Mouse (Mus musculus): ENCODE measurements at regions not wholly inside any gene's neighbourhood (a gene's known extent, or its start where the extent isn't known, plus 50 kb on each side); places are given as distances from the start of the nearest gene placed in this dataset.
"Not testable (repeated sequence)": the region's sequence is repeated elsewhere in the genome, so short reads cannot be mapped to it uniquely, and the experiment has no call there.

DNA sequence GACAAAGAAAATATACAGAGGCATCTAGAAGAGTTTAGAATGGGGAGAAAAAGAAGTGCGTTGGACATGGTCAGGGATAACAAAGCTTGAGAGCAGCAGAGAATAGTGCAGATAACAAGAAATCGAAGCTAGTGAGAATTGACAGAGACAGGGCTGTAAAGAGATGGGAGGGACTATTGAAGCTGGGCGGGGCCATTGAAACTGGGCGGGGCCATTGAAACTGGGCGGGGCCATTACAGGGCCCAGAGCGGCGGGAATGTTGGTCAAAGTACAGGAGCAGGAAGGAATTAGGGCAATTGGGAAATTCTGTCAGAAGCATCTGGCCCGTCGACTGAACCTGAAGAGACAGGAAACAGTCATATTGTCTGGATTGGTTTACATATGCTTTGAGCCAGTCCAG is 243.3 kb upstream of the Srek1ip1 start:
- ATAC-seq (replicated peaks in 1 of 2; ENCODE audit: insufficient read depth in 1 of 2, low FRiP score in 2 of 2, low TSS enrichment in 1 of 2, low read depth in 1 of 2, poor library complexity in 2 of 2, severe bottlenecking in 2 of 2) = no peak

GRCm38 (mm10) chr13:104553329-104553728 is 239.0 kb upstream of the Srek1ip1 start:
- ATAC-seq (replicated peaks in 1 of 2; ENCODE audit: insufficient read depth in 1 of 2, low FRiP score in 2 of 2, low TSS enrichment in 1 of 2, low read depth in 1 of 2, poor library complexity in 2 of 2, severe bottlenecking in 2 of 2) = no peak

GRCm38 (mm10) chr13:104556609-104557008 is 235.7 kb upstream of the Srek1ip1 start:
- not testable (repeated sequence) for ATAC-seq (replicated peaks in 1 of 2; ENCODE audit: insufficient read depth in 1 of 2, low FRiP score in 2 of 2, low TSS enrichment in 1 of 2, low read depth in 1 of 2, poor library complexity in 2 of 2, severe bottlenecking in 2 of 2)

GRCm38 (mm10) chr13:104559876-104560275 is 232.4 kb upstream of the Srek1ip1 start:
- ATAC-seq (replicated peaks in 1 of 2; ENCODE audit: insufficient read depth in 1 of 2, low FRiP score in 2 of 2, low TSS enrichment in 1 of 2, low read depth in 1 of 2, poor library complexity in 2 of 2, severe bottlenecking in 2 of 2) = no peak

- no peak for ATAC-seq (replicated peaks in 1 of 2; ENCODE audit: insufficient read depth in 1 of 2, low FRiP score in 2 of 2, low TSS enrichment in 1 of 2, low read depth in 1 of 2, poor library complexity in 2 of 2, severe bottlenecking in 2 of 2)
Observed at GRCm38 (mm10) chr13:104560500-104561114, 231.7 kb upstream of the Srek1ip1 start.

- no peak for ATAC-seq (replicated peaks in 1 of 2; ENCODE audit: insufficient read depth in 1 of 2, low FRiP score in 2 of 2, low TSS enrichment in 1 of 2, low read depth in 1 of 2, poor library complexity in 2 of 2, severe bottlenecking in 2 of 2)
Observed at GRCm38 (mm10) chr13:104562536-104562935, 229.7 kb upstream of the Srek1ip1 start.

DNA sequence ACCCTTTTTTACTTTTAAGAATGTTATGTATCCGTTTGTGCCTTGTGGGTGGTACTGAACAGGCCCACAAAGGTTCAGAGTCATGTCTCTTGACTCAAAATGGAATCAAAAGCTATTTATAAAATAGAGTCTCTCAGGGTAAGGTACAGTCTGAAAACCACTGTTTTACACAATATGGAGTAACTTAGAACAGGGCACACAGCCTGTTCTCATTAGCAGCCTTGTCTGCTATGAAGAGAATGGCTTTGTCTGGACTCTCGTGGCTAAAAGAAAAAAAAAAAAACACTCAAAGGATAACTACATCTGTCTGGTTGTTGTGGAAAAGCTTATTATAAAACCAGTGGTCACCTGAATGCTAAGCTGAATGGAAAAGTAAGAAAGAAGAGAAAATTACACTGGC is 229.3 kb upstream of the Srek1ip1 start:
- ATAC-seq (replicated peaks in 1 of 2; ENCODE audit: insufficient read depth in 1 of 2, low FRiP score in 2 of 2, low TSS enrichment in 1 of 2, low read depth in 1 of 2, poor library complexity in 2 of 2, severe bottlenecking in 2 of 2) = no peak

DNA sequence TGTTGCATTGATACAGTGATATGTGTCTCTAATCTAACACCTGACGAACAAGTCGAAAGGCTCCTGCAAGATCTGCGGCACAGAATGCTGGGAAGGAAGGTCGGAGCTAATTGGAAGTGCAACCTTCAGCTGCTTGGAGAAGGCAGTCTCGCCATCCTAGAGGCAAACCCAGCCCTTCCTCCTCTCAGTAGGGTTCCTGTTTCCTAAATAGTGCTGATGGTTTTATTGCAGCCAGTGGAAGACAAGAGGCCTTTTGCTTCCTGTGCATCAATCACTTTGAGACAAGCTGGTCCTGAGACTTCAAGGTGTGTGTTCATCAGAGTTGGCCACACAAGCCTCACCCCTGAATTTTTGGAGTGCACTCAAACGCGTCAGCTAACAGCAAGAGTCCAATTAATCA is 228.4 kb upstream of the Srek1ip1 start:
- peak; percentile 58 to 62 for ATAC-seq (replicated peaks in 1 of 2; ENCODE audit: insufficient read depth in 1 of 2, low FRiP score in 2 of 2, low TSS enrichment in 1 of 2, low read depth in 1 of 2, poor library complexity in 2 of 2, severe bottlenecking in 2 of 2)

DNA sequence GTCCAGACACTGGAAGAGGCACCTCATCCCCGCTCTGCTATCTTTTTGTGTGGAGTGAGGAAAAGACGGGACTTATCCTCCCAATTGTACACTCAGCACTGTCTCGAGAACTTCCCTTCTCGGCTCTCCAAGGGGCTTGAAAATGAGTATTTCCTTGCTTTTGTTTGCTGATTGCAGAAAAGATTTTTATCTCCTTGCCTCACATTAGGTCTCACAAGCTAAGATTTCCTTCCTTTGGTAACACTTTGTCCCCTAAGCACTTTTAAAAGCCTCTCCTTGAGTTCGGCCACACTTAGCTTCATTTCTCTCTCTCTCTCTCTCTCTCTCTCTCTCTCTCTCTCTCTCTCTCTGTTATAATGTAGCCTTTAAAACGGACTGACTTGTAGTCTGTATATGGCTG is 222.5 kb upstream of the Srek1ip1 start:
- peak; percentile 12 to 54; a peak in 2 of 4 replicates for ATAC-seq (replicated peaks in 1 of 2; ENCODE audit: insufficient read depth in 1 of 2, low FRiP score in 2 of 2, low TSS enrichment in 1 of 2, low read depth in 1 of 2, poor library complexity in 2 of 2, severe bottlenecking in 2 of 2)

DNA sequence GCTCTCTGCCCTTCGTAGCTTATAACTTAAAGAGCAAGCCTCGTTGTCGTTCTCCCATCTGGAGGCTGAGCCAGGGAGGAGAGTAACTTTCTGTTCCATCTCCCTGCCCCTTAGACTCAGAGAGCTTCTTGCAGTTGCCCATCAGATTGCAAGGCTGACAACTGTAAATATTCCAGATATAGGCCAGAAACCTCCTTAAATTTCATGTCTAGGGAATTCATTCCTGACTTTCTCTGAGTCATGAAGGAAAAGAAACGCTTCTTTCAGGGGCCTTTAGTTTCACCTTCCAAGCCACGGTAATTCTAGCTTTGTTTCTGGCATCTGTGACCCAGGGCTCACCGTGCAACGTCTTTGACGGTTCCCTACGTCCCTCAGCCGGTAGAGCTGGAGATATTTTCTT is 220.0 kb upstream of the Srek1ip1 start:
- no peak for ATAC-seq (replicated peaks in 1 of 2; ENCODE audit: insufficient read depth in 1 of 2, low FRiP score in 2 of 2, low TSS enrichment in 1 of 2, low read depth in 1 of 2, poor library complexity in 2 of 2, severe bottlenecking in 2 of 2)

DNA sequence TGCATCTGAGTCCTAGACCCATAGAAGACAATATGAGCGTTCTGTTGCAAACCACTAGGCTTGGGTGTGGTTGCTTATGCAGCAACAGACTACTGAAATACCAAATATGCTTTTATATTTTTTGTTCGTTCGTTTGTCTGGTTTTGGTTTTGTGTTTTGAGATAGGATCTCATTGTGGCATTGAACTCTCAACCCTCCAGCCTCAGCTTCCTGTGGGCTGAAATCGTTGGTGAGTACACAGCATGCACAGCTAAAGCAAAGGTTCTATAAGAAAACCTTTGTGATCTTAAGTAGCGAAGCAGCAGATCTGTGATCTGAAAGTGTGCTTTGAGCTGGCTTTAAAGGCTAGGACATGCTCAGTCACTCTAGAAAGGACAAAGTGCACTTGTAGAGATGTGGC is 217.9 kb upstream of the Srek1ip1 start:
- 0 out of 4 replicates have a peak, but pooled peaks of 1 of the 2 experiments have one; percentile 18 for ATAC-seq (replicated peaks in 1 of 2; ENCODE audit: insufficient read depth in 1 of 2, low FRiP score in 2 of 2, low TSS enrichment in 1 of 2, low read depth in 1 of 2, poor library complexity in 2 of 2, severe bottlenecking in 2 of 2)

GRCm38 (mm10) chr13:104576188-104576789 is 216.0 kb upstream of the Srek1ip1 start:
- ATAC-seq (replicated peaks in 1 of 2; ENCODE audit: insufficient read depth in 1 of 2, low FRiP score in 2 of 2, low TSS enrichment in 1 of 2, low read depth in 1 of 2, poor library complexity in 2 of 2, severe bottlenecking in 2 of 2) = no peak

GRCm38 (mm10) chr13:104577856-104578255 is 214.4 kb upstream of the Srek1ip1 start:
- no peak for ATAC-seq (replicated peaks in 1 of 2; ENCODE audit: insufficient read depth in 1 of 2, low FRiP score in 2 of 2, low TSS enrichment in 1 of 2, low read depth in 1 of 2, poor library complexity in 2 of 2, severe bottlenecking in 2 of 2)

GRCm38 (mm10) chr13:104580686-104581350 is 211.5 kb upstream of the Srek1ip1 start:
- ATAC-seq (replicated peaks in 1 of 2; ENCODE audit: insufficient read depth in 1 of 2, low FRiP score in 2 of 2, low TSS enrichment in 1 of 2, low read depth in 1 of 2, poor library complexity in 2 of 2, severe bottlenecking in 2 of 2) = no peak
